Mouse (Mus musculus) midbrain, embryonic 13.5 days (tissue): ENCODE measurements at regions not wholly inside any gene's neighbourhood (a gene's known extent, or its start where the extent isn't known, plus 50 kb on each side); places are given as distances from the start of the nearest gene placed in this dataset.

Experiments
- ATAC-seq: fragments of 200-750 bp; cut with Nextera tagmentation; 2 replicates; pipeline ENCODE4 v1.8.0; 2017; ENCODE audit warnings: mild to moderate bottlenecking, moderate TSS enrichment, moderate library complexity
- H3K27ac ChIP-seq: fragments of 300-500 bp; sonication (generic); 2 replicates; pipeline ENCODE4 v1.5.1; 2015; ENCODE audit warnings: inconsistent platforms, mild to moderate bottlenecking, moderate library complexity
- H3K27me3 ChIP-seq: fragments of 300-500 bp; sonication (generic); 2 replicates; pipeline ENCODE4 v1.6.1; 2015; ENCODE audit warnings: mild to moderate bottlenecking, inconsistent platforms
- H3K36me3 ChIP-seq: fragments of 300-500 bp; sonication (generic); 2 replicates; pipeline ENCODE4 v1.6.1; 2015; ENCODE audit warnings: mild to moderate bottlenecking, inconsistent platforms
- H3K4me1 ChIP-seq: fragments of 300-500 bp; sonication (generic); replicated peaks from 2 replicates; pipeline ENCODE4 v1.6.1; 2015; ENCODE audit warnings: inconsistent platforms
- H3K4me2 ChIP-seq: fragments of 300-500 bp; sonication (generic); replicated peaks from 2 replicates; pipeline ENCODE4 v1.6.1; 2015; ENCODE audit warnings: moderate library complexity, mild to moderate bottlenecking, inconsistent platforms
- H3K4me3 ChIP-seq: fragments of 300-500 bp; sonication (generic); replicated peaks from 2 replicates; pipeline ENCODE4 v1.5.1; 2015; ENCODE audit warnings: mild to moderate bottlenecking, inconsistent platforms
- H3K9ac ChIP-seq: fragments of 300-500 bp; sonication (generic); replicated peaks from 2 replicates; pipeline ENCODE4 v1.6.1; 2015; ENCODE audit warnings: mild to moderate bottlenecking, inconsistent platforms
- H3K9me3 ChIP-seq: fragments of 300-500 bp; sonication (generic); 2 replicates; pipeline ENCODE4 v1.6.1; 2016; ENCODE audit warnings: mild to moderate bottlenecking, inconsistent platforms
- WGBS: fragments of 180-500 bp; shearing (Covaris S2); methylation state at CpG from one replicate; pipeline ENCODE4 v1.1.7; 2015; 5-methylcytosine and 5-hydroxymethylcytosine counted together

DNA sequence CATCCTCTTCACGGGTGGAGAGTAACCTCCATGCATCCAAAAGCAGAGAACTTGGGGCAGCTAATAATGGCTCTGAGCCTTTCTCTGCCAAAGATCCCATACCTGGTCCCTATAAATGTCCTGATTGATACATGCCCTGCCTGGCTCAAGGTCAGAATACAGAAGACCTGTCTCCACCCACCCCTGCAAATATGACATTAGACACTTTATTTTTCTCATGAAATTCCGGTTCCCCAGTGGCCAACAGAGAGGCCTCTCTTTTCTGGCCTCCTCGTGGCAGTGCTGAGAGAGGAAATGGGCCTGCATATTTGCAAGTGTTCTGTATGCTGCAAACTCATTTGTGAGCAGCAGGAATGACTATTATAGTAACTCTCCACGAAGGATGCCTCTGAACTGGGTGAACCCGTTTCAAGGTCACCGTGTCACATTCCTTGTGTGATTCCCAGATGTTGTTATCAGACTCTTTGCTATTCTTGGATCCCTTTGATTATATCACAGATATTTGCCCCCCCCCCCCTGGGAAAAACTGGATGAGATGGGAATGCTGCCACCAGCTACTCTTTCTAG, 188.4 kb upstream of the Ipo5 start:
- ATAC-seq, result no peak
- Histone ChIP-seq H3K27ac (no peak overlapping the region), H3K9me3 (no peaks in the 10 kb centered on the region), H3K4me3 (no peak overlapping the region), H3K36me3 (no peaks in the 10 kb centered on the region), H3K9ac (no peak overlapping the region), H3K27me3 (no peaks in the 10 kb centered on the region), H3K4me1 (peaks cover 10% of the 10 kb centered on the region; the same call in 1 of the 2 replicates), H3K4me2 (no peak overlapping the region)
- 85% methylated on average over 6 of the region's 6 CpGs for WGBS

DNA sequence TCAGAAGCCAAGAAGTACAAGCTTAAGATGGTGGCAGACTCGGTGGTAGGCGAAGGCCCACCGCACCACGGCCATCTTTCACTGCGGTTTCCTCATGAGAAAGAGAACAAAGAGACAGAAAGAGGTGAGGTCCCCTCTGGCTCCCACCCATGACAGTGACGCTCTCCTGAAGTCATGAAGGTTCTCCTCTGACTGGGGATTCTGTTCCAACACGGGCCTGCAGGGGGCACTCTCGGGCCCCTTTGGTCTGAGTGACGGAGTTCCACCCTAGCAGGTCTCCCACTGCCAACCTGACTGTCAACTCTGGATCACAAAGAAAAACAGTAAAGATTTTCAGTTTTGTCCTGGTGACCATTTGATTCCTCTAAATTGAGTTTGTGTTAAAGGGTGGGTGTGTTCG, 182.9 kb upstream of the Ipo5 start:
- Histone ChIP-seq H3K9me3 (no peaks in the 10 kb centered on the region), H3K9ac (no peak overlapping the region), H3K27me3 (no peaks in the 10 kb centered on the region), H3K4me3 (no peak overlapping the region), H3K27ac (no peak overlapping the region), H3K4me1 (0 out of 2 replicates have a peak, but pooled peaks cover 14% of the 10 kb centered on the region), H3K4me2 (no peak overlapping the region), H3K36me3 (no peaks in the 10 kb centered on the region)
- no peak for ATAC-seq
- WGBS, result 88% methylated on average over 10 of the region's 10 CpGs

- 58% methylated on average over 3 of the region's 3 CpGs for WGBS
- no peak for ATAC-seq
- Histone ChIP-seq H3K27me3 (no peaks in the 10 kb centered on the region), H3K36me3 (no peaks in the 10 kb centered on the region), H3K4me2 (no peak overlapping the region), H3K4me1 (0 out of 2 replicates have a peak, but pooled peaks cover 14% of the 10 kb centered on the region), H3K27ac (no peak overlapping the region), H3K4me3 (no peak overlapping the region), H3K9me3 (no peaks in the 10 kb centered on the region), H3K9ac (no peak overlapping the region)
Observed at GRCm38 (mm10) chr14:120730226-120730625, 180.8 kb upstream of the Ipo5 start.

- Histone ChIP-seq H3K4me1 (0 out of 2 replicates have a peak, but pooled peaks cover 14% of the 10 kb centered on the region), H3K27me3 (no peaks in the 10 kb centered on the region), H3K36me3 (no peaks in the 10 kb centered on the region), H3K9ac (no peak overlapping the region), H3K9me3 (no peaks in the 10 kb centered on the region), H3K4me2 (no peak overlapping the region), H3K4me3 (no peak overlapping the region), H3K27ac (no peak overlapping the region)
- WGBS, result 69% methylated on average over 7 of the region's 7 CpGs
- ATAC-seq, result no peak
Observed at GRCm38 (mm10) chr14:120731679-120732281, 179.2 kb upstream of the Ipo5 start.

DNA sequence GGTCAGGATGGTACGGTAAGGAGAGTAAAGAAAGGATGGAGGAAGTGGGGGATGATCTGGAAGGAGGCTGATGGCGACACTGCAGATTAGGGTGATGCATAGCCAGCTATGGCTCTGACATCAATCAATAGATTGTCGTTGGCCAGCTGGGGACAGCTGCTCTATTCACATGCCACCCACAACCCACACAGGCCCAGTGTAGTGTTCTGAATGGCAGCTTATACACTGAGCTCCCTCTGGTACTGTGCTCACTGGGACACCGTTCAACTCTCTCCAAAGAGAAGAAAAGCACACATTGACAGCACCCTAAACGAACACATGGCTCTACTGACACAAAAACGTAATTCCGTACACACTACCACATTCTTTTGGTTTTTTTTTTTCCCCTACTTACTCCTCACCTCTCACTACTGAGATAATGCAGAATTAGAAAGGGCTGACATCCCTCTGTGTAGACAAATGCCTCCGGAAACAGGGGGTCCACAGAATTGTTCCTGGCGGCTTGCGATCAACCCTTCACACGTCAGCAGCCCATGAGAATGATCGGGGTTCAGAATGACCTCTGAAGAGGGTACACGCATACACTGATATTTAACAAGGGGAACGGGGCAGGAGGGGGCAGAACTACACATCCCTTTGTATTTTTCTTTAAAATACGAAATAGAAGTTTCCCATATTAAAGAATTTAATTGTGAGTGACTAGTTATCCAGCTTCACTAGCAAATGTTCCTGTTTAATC, 178.5 kb upstream of the Ipo5 start:
- no peak overlapping the region for H3K4me3 ChIP-seq

DNA sequence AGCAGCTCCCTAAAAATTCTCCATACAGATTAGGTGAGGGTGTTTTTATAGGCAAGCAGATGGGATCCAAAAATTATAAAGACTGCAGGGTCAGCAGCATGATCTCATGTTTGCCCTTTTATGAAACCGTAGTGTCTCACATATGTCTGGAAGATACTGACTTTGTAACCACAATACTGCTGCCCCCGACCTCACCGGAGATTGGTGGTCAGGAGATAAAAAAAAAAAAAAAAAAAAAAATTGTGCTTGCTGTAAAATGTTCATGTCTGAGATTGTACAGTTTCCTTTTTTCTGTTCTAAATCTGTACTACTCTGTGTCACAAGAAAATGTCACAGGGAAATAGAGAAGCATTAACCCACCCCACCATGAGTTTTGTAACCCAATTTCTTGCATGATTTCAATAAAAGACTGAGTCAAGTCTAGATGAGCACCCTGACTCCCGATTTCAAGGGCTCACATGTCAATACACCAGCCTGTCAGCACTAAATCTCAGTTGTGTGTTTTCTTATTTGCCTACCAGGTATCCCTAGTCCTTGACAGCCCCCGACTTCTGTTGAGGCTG, 169.5 kb upstream of the Ipo5 start:
- Histone ChIP-seq H3K9ac (no peak overlapping the region), H3K4me3 (no peak overlapping the region), H3K4me1 (no peaks in the 10 kb centered on the region), H3K4me2 (no peak overlapping the region), H3K36me3 (no peaks in the 10 kb centered on the region), H3K9me3 (peaks cover 4% of the 10 kb centered on the region; the same call in 1 of the 2 replicates), H3K27ac (no peak overlapping the region), H3K27me3 (no peaks in the 10 kb centered on the region)
- no peak for ATAC-seq
- 92% methylated on average over 5 of the region's 5 CpGs for WGBS

More for the DNA sequence above, 178.5 kb upstream of the Ipo5 start:
- no peaks in the 10 kb centered on the region for H3K9me3 ChIP-seq
- no peak overlapping the region for H3K27ac ChIP-seq
- H3K4me2 ChIP-seq, result no peak overlapping the region
- no peak overlapping the region for H3K9ac ChIP-seq
- 74% methylated on average over 15 of the region's 15 CpGs for WGBS
- H3K27me3 ChIP-seq, result no peaks in the 10 kb centered on the region
- 0 out of 2 replicates have a peak, but pooled peaks cover 14% of the 10 kb centered on the region for H3K4me1 ChIP-seq
- ATAC-seq, result 0 out of 2 replicates have a peak, but pooled peaks have one; percentile 58
- H3K36me3 ChIP-seq, result no peaks in the 10 kb centered on the region

DNA sequence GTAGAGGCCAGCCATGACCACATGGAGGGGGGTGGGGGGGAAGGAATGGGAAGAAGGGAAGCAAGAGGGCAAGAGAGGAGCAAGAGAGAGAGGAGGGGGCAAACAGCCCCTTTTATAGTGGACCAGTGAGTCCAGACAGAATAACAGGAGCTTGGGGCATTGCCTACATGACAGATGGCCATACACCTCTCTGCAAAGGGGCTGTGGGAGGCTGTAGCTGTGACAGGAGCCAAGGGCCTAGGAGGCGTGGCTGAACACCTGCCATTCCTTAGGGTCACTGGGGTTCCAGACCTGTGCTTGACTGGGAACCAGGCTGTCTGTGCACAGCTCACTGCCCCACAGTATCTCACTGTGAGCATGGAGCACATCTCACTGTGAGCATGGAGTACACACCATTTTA, 157.0 kb upstream of the Ipo5 start:
- no peak for ATAC-seq
- Histone ChIP-seq H3K27me3 (no peaks in the 10 kb centered on the region), H3K4me1 (0 out of 2 replicates have a peak, but pooled peaks cover 4% of the 10 kb centered on the region), H3K9ac (no peak overlapping the region), H3K4me3 (no peak overlapping the region), H3K36me3 (no peaks in the 10 kb centered on the region), H3K4me2 (no peak overlapping the region), H3K27ac (no peak overlapping the region), H3K9me3 (no peaks in the 10 kb centered on the region)
- WGBS, result 55% methylated on average over 1 of the region's 1 CpGs

DNA sequence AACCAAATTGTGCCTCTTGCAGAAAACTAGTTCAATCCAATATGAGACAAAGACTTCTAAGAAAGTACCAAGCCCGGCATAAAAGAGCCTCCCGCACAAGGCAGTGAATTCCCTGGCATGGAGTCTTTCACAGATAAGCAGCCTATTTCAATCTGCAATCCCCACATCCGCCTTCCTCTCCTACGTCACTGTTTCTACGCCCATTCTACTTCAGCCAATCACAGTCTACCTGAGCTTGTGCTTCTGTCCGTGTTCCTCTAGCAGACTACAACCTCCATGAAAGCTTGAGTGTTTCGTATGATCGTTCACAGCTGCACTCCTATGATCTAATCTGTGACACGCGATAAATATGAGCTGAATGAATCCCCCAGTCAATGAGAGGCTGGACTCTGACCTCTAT, 155.6 kb upstream of the Ipo5 start:
- Histone ChIP-seq H3K4me2 (no peak overlapping the region), H3K9me3 (no peaks in the 10 kb centered on the region), H3K4me1 (0 out of 2 replicates have a peak, but pooled peaks cover 4% of the 10 kb centered on the region), H3K27me3 (no peaks in the 10 kb centered on the region), H3K36me3 (no peaks in the 10 kb centered on the region), H3K27ac (no peak overlapping the region), H3K9ac (no peak overlapping the region), H3K4me3 (no peak overlapping the region)
- ATAC-seq, result no peak
- 76% methylated on average over 10 of the region's 10 CpGs for WGBS

GRCm38 (mm10) chr14:120758200-120758830, 152.7 kb upstream of the Ipo5 start:
- Histone ChIP-seq H3K9me3 (no peaks in the 10 kb centered on the region), H3K4me3 (no peak overlapping the region), H3K9ac (no peak overlapping the region), H3K4me1 (0 out of 2 replicates have a peak, but pooled peaks cover 4% of the 10 kb centered on the region), H3K36me3 (no peaks in the 10 kb centered on the region), H3K4me2 (no peak overlapping the region), H3K27me3 (no peaks in the 10 kb centered on the region), H3K27ac (no peak overlapping the region)
- 74% methylated on average over 14 of the region's 14 CpGs for WGBS
- ATAC-seq, result peak; percentile 44; the same call in 1 of the 2 replicates

DNA sequence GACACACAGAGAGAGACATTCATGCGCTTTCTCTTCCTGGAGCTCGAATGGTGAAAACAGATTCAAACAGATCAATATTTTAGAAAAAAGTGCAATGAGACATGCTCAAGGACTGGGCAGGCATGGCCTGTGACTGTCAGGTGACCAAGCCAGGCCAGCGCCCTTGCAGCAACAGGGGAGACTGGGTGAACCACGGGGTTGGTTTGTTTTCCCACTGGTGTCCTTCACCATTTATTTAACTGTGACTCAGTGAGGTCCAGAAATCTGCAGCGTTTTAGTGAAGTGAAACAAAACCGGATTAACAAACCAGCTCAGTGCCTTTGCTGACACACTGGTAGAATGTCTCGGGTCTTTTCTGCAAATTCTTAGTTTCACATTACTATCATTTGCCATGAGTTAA, 148.9 kb upstream of the Ipo5 start:
- no peaks in the 10 kb centered on the region for H3K36me3 ChIP-seq
- no peaks in the 10 kb centered on the region for H3K27me3 ChIP-seq
- H3K27ac ChIP-seq, result no peak overlapping the region
- no peak overlapping the region for H3K4me3 ChIP-seq
- no peak for ATAC-seq
- H3K9me3 ChIP-seq, result no peaks in the 10 kb centered on the region
- no peak overlapping the region for H3K9ac ChIP-seq
- H3K4me1 ChIP-seq, result 0 out of 2 replicates have a peak, but pooled peaks cover 4% of the 10 kb centered on the region
- 83% methylated on average over 7 of the region's 7 CpGs for WGBS
- H3K4me2 ChIP-seq, result no peak overlapping the region

GRCm38 (mm10) chr14:120762733-120763132, 148.3 kb upstream of the Ipo5 start:
- Histone ChIP-seq H3K4me1 (0 out of 2 replicates have a peak, but pooled peaks cover 4% of the 10 kb centered on the region), H3K4me3 (no peak overlapping the region), H3K27me3 (no peaks in the 10 kb centered on the region), H3K36me3 (no peaks in the 10 kb centered on the region), H3K27ac (no peak overlapping the region), H3K9me3 (no peaks in the 10 kb centered on the region), H3K9ac (no peak overlapping the region), H3K4me2 (no peak overlapping the region)
- WGBS, result 77% methylated on average over 11 of the region's 11 CpGs
- no peak for ATAC-seq

- H3K4me1 ChIP-seq, result no peaks in the 10 kb centered on the region
- 86% methylated on average over 5 of the region's 5 CpGs for WGBS
Observed at GRCm38 (mm10) chr14:120763796-120764195, 147.2 kb upstream of the Ipo5 start.

More at GRCm38 (mm10) chr14:120763796-120764195, 147.2 kb upstream of the Ipo5 start:
- Histone ChIP-seq H3K27me3 (no peaks in the 10 kb centered on the region), H3K4me2 (no peak overlapping the region), H3K36me3 (no peaks in the 10 kb centered on the region), H3K4me3 (no peak overlapping the region), H3K27ac (no peak overlapping the region), H3K9ac (no peak overlapping the region), H3K9me3 (no peaks in the 10 kb centered on the region)
- no peak for ATAC-seq
